Mouse (Mus musculus) c-Kit-positive CD71-positive TER-119-negative erythroid progenitor cells, embryonic 14.5 days (primary cell): Measurements from ENCODE around the gene Tmem231.

Experiments used
- DNase-seq: peaks from one replicate; pipeline ENCODE4 v3.0.0-alpha.2; 2013; ENCODE audit warnings: low read depth

The Tmem231 gene

GRCm38 (mm10) chr8:111933348-111934076 is at the start of gene Tmem231:
Tmem231 (minus strand) TSS chr8:111933881.
- DNase-seq = peak; percentile 84

DNA sequence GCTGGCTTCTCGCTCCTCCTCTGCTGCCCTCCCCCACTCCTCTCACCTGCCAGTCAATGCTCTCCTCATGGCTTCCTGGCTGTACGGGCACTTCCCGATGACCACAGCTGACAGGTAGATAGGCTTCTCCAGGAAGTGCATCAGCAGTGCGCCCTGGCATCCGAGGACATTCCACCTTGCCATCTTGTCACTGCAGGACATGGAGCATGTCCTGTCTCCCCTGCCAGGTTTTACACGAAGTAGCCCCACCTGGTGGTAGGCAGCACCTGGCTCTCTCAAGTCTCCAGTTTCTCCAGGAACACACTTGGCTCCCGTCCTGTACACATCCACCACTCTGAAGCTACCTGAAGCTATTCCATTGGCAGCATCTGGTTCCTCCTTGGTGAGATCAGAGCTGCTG is 48.4 kb upstream of the Tmem231 start:
- no peak for DNase-seq

- DNase-seq = no peak
Measured at GRCm38 (mm10) chr8:111978147-111978546, 44.5 kb upstream of the Tmem231 start.

GRCm38 (mm10) chr8:111976326-111976725 is 42.6 kb upstream of the Tmem231 start:
- no peak for DNase-seq

GRCm38 (mm10) chr8:111975706-111976105 is 42.0 kb upstream of the Tmem231 start:
- DNase-seq = no peak

DNA sequence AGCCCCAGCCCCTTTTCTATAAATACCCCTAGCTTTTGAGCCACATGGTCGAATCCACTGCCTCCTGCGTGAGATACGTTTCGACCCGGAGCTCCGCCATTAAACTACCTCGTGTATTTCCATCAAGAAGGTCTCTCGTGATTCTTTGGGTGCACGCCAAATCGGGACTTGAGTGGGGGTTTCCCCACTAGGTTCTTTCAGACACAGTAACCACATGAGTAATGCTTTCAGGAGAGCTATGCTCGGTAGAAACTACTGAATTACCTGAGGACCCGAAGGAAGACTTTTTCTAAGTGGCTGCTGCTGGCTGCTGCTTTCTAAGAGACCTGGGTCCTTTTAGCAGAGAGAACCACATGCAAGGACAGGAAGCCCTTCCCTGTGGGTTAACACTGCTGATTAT is 40.5 kb upstream of the Tmem231 start:
- no peak for DNase-seq

DNA sequence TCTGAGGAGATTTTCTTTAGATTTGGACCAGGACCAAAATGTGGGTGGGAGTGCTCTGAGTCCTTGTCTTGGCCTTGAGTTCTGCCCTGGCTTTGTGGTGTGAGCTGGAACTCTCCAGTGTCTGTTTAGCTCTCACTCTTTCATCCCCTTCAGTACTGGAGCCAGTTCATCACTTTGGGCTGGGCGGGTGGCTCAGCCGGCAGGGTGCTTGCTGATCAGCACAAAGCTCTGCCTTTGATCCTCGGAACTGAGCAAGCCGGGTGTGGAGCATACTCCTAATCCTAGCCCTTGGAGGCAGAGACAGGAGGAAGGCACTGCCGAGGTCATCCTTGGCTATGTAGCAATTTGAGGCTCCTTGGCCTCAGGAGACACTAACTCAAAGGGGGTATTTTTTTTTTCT is 35.3 kb upstream of the Tmem231 start:
- DNase-seq = no peak

- no peak for DNase-seq
Measured at GRCm38 (mm10) chr8:111968541-111968940, 34.9 kb upstream of the Tmem231 start.

GRCm38 (mm10) chr8:111967246-111967870 is 33.7 kb upstream of the Tmem231 start:
- no peak for DNase-seq

DNA sequence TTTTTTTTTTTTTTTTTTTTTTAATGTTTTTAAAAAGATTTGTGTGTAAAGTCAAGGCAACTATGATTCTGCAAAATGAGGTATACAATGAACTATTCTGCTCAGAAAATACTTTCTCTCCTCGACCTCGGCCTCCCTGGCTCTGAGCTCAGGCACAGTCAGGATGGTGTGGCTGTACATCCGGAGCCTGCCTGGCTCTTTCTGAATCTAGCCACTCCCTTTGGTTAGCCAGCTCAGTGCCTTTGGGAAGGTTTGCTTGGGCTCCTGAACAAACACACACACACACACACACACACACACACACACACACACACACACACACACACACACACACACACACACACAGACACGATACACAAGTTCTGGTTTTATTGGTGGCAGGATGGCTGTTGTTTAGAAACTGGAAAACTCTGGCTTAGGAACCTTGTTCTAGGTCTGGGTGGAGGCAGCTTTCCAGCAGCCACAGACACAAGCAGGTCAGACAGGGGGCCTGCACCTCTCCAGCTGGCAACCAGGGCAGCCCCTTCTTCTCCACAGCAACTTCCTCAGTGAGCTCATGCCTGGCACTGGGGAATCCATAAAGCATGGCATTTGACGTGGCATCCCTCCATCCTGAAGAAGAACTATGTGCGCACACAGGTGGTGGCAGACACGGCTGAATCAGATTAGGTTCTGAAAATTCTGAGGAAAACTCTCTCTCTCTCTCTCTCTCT is 31.3 kb upstream of the Tmem231 start:
- DNase-seq = no peak

- no peak for DNase-seq
Measured at GRCm38 (mm10) chr8:111964351-111964750, 30.7 kb upstream of the Tmem231 start.

- no peak for DNase-seq
Measured at GRCm38 (mm10) chr8:111963546-111963945, 29.9 kb upstream of the Tmem231 start.

GRCm38 (mm10) chr8:111963091-111963490 is 29.4 kb upstream of the Tmem231 start:
- no peak for DNase-seq

DNA sequence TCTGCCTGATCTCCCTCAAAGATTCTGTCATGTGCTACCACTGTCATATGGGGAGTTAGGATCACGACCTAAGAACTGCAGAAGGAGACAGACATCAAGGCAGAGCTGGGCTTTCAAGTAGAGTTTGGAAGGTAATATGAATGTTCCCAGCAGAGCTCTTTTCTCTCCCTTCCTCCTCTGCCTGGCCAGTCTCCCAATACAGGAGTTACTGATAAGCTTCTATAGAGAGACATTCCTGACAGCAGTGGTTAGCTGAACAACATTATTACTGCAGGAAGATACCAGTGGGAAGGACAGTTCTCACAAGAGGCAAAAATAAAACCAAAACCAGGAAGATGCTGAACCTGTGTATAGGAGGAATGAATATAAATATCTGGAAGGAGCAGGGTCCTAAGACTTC is 28.9 kb upstream of the Tmem231 start:
- DNase-seq = no peak

GRCm38 (mm10) chr8:111961330-111961729 is 27.6 kb upstream of the Tmem231 start:
- no peak for DNase-seq

DNA sequence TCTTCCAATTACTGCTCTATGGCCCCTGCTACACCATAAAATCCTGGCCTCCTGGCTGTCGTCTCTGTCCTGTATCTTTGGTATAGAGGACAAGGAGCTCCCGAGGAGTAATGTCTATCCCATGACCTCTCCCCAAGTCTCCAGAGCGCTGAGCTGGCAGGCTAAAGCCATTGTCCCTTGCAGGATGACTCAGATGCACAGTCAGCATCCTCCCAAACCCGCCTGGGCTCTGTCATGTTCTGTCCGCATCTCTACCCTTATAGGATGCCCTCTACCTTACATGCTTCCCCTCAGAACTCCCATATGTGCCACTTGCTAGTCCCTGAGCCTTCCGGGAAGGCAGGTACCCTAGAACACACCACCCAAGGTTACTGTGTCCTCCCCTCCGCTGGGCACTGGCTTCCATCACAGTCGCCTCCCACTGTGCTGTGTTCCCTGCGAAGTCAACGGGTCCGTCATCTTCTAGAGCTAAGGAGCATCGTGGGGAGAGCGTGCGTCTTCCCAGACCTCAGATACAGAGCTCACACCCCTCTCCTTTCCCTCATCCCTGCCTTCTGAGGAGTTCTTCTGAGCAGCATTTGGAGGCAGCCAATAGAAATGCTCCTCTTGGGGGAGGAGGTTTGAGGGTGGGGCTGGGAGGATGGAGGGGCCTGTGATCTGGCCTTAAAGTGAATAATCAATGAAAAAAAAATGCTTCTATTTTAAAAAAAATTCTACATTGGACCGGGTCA is 27.1 kb upstream of the Tmem231 start:
- no peak for DNase-seq

DNA sequence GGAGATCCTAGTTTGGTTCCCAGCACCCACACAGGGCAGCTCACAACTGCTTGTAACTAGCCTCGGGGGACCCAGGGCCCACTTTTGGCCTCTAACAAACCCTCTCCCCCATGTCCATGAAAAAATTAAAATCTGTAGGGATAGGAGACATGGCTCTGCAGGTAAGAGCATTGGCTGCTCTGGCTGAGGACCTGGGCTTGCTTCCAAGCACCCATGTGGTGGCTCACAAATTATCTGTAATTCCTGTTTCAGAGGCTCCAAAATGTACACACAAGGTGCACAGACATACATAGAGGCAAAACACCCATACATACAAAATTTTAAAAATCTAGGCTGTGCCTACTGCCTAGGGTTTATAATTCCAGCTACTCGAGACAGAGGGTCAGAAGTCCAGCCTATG is 23.6 kb upstream of the Tmem231 start:
- no peak for DNase-seq

DNA sequence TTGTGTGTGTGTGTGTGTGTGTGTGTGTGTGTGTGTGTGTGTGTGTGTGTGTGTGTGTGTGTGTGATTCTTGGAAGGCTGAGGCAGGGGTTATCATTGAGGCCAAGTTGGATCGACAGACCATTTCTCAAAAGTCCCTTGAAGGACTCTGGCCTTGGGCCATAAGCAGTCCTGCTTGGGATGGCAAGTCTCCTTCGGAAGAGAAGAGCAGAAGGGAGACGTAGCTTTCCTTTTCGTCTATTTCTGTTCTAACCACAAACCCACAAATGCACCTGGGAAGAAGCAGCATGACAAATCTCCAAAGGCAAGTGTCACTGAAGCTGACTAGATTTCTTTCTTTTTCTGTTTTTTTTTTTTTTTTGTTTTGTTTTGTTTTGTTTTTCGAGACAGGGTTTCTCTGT is 22.2 kb upstream of the Tmem231 start:
- no peak for DNase-seq

- DNase-seq = no peak
Measured at GRCm38 (mm10) chr8:111954844-111955594, 21.3 kb upstream of the Tmem231 start.

DNA sequence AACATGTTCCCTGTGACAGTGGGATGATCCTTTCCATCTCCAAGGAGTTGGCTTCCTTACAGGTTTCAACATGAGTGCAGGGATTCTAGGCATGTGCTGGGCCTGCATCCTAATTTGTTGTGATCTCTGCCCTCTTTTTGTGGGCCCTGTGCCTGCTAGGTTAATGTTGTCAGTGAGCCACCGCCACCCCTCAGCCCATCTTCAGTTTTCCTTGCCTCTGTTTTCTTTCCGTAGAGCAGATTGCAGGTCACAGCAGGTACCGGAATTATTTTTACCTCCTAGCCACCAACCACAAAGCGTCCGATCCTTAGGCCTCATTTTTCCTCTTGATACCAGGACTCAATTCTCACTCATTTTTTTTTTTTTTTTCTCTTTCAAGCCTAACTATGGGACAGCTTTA is 18.3 kb upstream of the Tmem231 start:
- no peak for DNase-seq

- DNase-seq = no peak
Measured at GRCm38 (mm10) chr8:111951317-111951716, 17.6 kb upstream of the Tmem231 start.

DNA sequence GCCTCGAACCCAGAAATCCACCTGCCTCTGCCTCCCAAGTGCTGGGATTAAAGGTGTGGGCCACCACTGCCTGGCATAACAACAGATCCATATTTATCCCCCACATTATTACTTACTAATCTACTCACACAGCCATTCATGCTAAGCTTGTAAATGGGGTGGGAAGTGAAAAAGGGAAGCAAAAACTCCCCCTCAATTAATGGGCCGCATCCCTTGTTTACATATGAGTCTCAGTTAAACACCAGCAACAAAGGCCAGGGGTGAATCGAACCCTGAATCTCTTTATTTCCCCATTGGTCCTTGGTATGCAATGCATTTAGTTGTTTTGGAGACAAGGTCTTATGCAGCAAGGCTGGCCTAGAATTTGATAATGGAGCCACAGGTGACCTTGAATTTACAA is 17.2 kb upstream of the Tmem231 start:
- no peak for DNase-seq
